Mouse (Mus musculus): ENCODE results near the gene Gtf2i. TPM values are rescaled to one million over a fixed set of nuclear protein-coding genes. Genes with fewer than 3 reads are reported as not detected.
"Not testable (repeated sequence)": the region's sequence is repeated elsewhere in the genome, so short reads cannot be mapped to it uniquely, and the experiment has no call there.

The Gtf2i gene
- polyA plus RNA-seq, 1 experiment from 2014 or later, result 230 TPM

GRCm38 (mm10) chr5:134342503-134343205 is 28.1 kb upstream of the Gtf2i start:
- ATAC-seq (no peak), DNase-seq (ENCODE audit: low read depth, low spot score) (no peak)
- H3K27me3 ChIP-seq, result no peaks in the 10 kb centered on the region
- no peak for TF ChIP-seq CTCF (IDR thresholded peaks at IDR 0.05)
- CTCF ChIA-PET, result no interaction called here
- POLR2A ChIA-PET, result interaction anchor here (0.5 to 0.6 kb wide), 2 partner anchors 99 to 153 kb away, joined by 3 to 5 read pairs; no protein-coding TSS in a partner anchor
- in situ Hi-C loops (cut with MboI; ENCODE audit: low pct_unique_long_range_greater_than_20kb), result loop anchor here (5.0 kb wide), 1 partner anchor 160 kb away; the partner anchor contains the start of gene Gtf2ird2

GRCm38 (mm10) chr5:134341721-134342120 is 27.2 kb upstream of the Gtf2i start:
- in situ Hi-C loops (cut with MboI; ENCODE audit: low pct_unique_long_range_greater_than_20kb), result loop anchor here (5.0 kb wide), 1 partner anchor 159 kb away; the partner anchor contains the start of gene Gtf2ird2
- no peaks in the 10 kb centered on the region for H3K27me3 ChIP-seq
- no peak for ATAC-seq
- CTCF ChIA-PET, result interaction anchor here (1.1 kb wide), 1 partner anchor 116 kb away, joined by 3 read pairs; no protein-coding TSS in a partner anchor
- DNase-seq (ENCODE audit: low read depth, low spot score), result no peak
- POLR2A ChIA-PET, result no interaction called here
- TF ChIP-seq CTCF (IDR thresholded peaks at IDR 0.05), result no peak

- ATAC-seq (peak; percentile 57), DNase-seq (ENCODE audit: low read depth, low spot score) (no peak)
- ChIA-PET POLR2A (no interaction called here), CTCF (interaction anchor here (1.1 kb wide), 1 partner anchor 116 kb away, joined by 3 read pairs; no protein-coding TSS in a partner anchor)
- TF ChIP-seq CTCF (IDR thresholded peaks at IDR 0.05), result peak; percentile 77
- H3K27me3 ChIP-seq, result no peaks in the 10 kb centered on the region
- in situ Hi-C loops (cut with MboI; ENCODE audit: low pct_unique_long_range_greater_than_20kb), result loop anchor here (5.0 kb wide), 1 partner anchor 159 kb away; the partner anchor contains the start of gene Gtf2ird2
These were observed 26.8 kb upstream of the Gtf2i start for GRCm38 (mm10) chr5:134341321-134341720.

DNA sequence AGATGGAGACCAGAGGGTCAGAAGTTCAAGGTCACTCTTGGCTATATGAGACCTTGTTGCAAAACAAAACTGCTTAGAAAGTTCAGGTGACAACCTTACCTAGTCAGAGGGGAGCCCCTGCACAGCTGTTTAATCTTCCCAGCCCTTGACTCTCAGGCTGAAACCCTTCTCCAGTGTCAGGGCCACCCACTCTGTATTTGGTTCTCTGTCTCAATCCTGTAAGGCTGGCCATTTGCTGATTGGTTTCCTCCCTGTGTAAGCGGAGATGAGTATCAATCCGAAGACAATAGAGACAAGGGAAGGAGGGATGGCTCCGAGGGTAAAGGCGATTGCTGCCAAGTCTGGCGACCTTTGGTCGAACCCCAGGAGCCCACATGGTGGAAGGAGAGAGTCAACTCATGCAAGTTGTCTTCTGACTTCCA is 25.6 kb upstream of the Gtf2i start:
- in situ Hi-C loops (cut with MboI; ENCODE audit: low pct_unique_long_range_greater_than_20kb), result loop anchor here (5.0 kb wide), 1 partner anchor 158 kb away; the partner anchor contains the start of gene Gtf2ird2
- no peak for TF ChIP-seq CTCF (IDR thresholded peaks at IDR 0.05)
- CTCF ChIA-PET, result interaction anchor here (1.7 kb wide), 1 partner anchor 14 kb away, joined by 5 read pairs; no protein-coding TSS in a partner anchor
- POLR2A ChIA-PET, result interaction anchor here (1.3 kb wide), 1 partner anchor 10 kb away, joined by 4 read pairs; no protein-coding TSS in a partner anchor
- ATAC-seq, result no peak
- H3K27me3 ChIP-seq, result no peaks in the 10 kb centered on the region
- DNase-seq (ENCODE audit: low read depth, low spot score), result no peak

- H3K27me3 ChIP-seq; POLR2A ChIA-PET; DNase-seq (ENCODE audit: low read depth, low spot score); CTCF ChIA-PET; ATAC-seq; in situ Hi-C loops (cut with MboI; ENCODE audit: low pct_unique_long_range_greater_than_20kb): not testable (repeated sequence)
These were observed 22.5 kb upstream of the Gtf2i start for GRCm38 (mm10) chr5:134337012-134337411.

- no peak for ATAC-seq
- no peaks in the 10 kb centered on the region for H3K27me3 ChIP-seq
- TF ChIP-seq CTCF (IDR thresholded peaks at IDR 0.05), result no peak
- in situ Hi-C loops (cut with MboI; ENCODE audit: low pct_unique_long_range_greater_than_20kb), result no loop called here
- no peak for DNase-seq (ENCODE audit: low read depth, low spot score)
- ChIA-PET POLR2A (no interaction called here), CTCF (no interaction called here)
These were observed 18.2 kb upstream of the Gtf2i start for GRCm38 (mm10) chr5:134332743-134333142.

DNA sequence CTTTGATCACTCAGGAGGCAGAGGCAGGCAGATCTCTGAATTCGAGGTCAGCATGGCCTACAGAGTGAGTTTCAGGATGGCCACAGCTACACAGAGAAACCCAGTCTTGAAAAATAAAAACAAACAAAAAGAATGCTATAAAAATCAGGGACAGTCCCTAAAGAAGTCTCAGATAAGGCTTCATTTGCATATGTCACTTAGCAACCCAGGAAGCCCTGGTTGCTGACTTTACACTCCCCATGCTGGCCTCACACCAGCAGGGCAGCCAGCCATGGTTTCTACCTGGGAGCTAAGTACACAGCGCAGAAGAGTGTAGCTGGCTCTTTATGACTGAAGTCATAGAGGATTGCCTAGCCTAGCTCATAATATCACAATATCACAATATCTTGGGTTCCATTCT is 15.5 kb upstream of the Gtf2i start:
- no peaks in the 10 kb centered on the region for H3K27me3 ChIP-seq
- ChIA-PET CTCF (interaction anchor here (1.2 to 1.9 kb wide), 4 partner anchors 10 to 58 kb away, joined by 3 to 5 read pairs (median 4); no protein-coding TSS in a partner anchor), POLR2A (interaction anchor here (1.1 kb wide), 2 partner anchors 9 to 64 kb away, joined by 4 to 5 read pairs; no protein-coding TSS in a partner anchor)
- ATAC-seq (no peak), DNase-seq (ENCODE audit: low read depth, low spot score) (no peak)
- no peak for TF ChIP-seq CTCF (IDR thresholded peaks at IDR 0.05)
- in situ Hi-C loops (cut with MboI; ENCODE audit: low pct_unique_long_range_greater_than_20kb), result no loop called here

- no peak for TF ChIP-seq CTCF (IDR thresholded peaks at IDR 0.05)
- ATAC-seq, result no peak
- CTCF ChIA-PET, result no interaction called here
- in situ Hi-C loops (cut with MboI; ENCODE audit: low pct_unique_long_range_greater_than_20kb), result no loop called here
- no peaks in the 10 kb centered on the region for H3K27me3 ChIP-seq
- DNase-seq (ENCODE audit: low read depth, low spot score), result no peak
- POLR2A ChIA-PET, result no interaction called here
These were observed 14.8 kb upstream of the Gtf2i start for GRCm38 (mm10) chr5:134329311-134329710.

GRCm38 (mm10) chr5:134328482-134329001 is 14.0 kb upstream of the Gtf2i start:
- no peaks in the 10 kb centered on the region for H3K27me3 ChIP-seq
- in situ Hi-C loops (cut with MboI; ENCODE audit: low pct_unique_long_range_greater_than_20kb), result no loop called here
- POLR2A ChIA-PET, result no interaction called here
- no peak for TF ChIP-seq CTCF (IDR thresholded peaks at IDR 0.05)
- DNase-seq (ENCODE audit: low read depth, low spot score) (no peak), ATAC-seq (no peak)
- CTCF ChIA-PET, result no interaction called here

DNA sequence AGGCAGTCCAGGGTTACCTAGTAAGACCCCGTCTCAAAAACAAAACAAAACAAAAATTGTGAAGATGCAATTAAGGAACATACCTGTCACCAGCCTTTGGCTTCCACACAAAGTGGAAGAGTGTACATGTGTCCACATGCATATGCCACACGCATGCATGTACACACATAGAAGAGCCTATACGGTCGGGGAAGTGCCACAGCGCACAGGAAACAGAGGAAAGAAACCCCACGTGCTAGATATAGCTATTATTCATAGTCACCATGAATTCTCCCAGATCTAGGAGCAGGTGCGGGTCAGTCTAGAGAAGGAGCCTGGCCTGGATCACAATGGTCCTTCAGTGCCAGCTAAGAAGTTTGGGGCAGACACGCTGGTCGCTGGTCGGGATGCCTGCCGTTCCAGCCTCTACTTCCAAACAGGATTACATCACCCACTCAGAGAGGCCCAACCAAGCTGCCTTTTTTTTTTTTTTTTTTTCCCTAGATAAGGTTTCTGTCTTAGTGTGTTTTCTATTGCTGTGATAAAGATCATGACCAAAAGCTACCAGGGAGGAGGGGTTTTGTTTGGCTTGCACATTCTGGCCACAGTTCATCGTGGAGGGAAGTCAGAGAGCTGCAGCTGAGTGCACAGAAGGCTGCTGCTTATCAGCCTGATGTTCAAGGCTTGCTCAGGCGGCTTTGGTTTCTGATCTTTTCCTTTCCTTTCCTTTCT is 11.5 kb upstream of the Gtf2i start:
- ChIA-PET POLR2A (interaction anchor here (0.6 to 1.0 kb wide), 2 partner anchors 12 to 13 kb away, joined by 3 to 4 read pairs; partner anchors contain the start of gene Gtf2i), CTCF (interaction anchor here (0.7 to 1.6 kb wide), 2 partner anchors 13 to 139 kb away, joined by 3 to 5 read pairs; no protein-coding TSS in a partner anchor)
- TF ChIP-seq CTCF (IDR thresholded peaks at IDR 0.05), result no peak
- in situ Hi-C loops (cut with MboI; ENCODE audit: low pct_unique_long_range_greater_than_20kb), result no loop called here
- H3K27me3 ChIP-seq, result no peaks in the 10 kb centered on the region
- DNase-seq (ENCODE audit: low read depth, low spot score) (no peak), ATAC-seq (no peak)
